Mouse (Mus musculus) stomach, postnatal 0 days (tissue): Measurements from ENCODE around the gene Scarb2. TPM values are rescaled to one million over a fixed set of nuclear protein-coding genes. Genes with fewer than 3 reads are reported as not detected.

Experiments
- ATAC-seq: fragments of 200-750 bp; cut with Nextera tagmentation; 2 replicates; pipeline ENCODE4 v1.8.0; 2017; ENCODE audit not compliant: low FRiP score, low TSS enrichment
- DNase-seq: peaks from one replicate; pipeline ENCODE4 v3.0.0-alpha.2; 2016; ENCODE audit warnings: low spot score
- H3K27ac ChIP-seq: fragments of 300-500 bp; sonication (generic); replicated peaks from 2 replicates; pipeline ENCODE4 v1.5.1; 2014; ENCODE audit warnings: mild to moderate bottlenecking, control low read depth
- H3K27me3 ChIP-seq: fragments of 300-500 bp; sonication (generic); 2 replicates; pipeline ENCODE4 v1.6.1; 2014; ENCODE audit warnings: low read length; ENCODE audit not compliant: control insufficient read depth, insufficient read depth
- H3K36me3 ChIP-seq: fragments of 300-500 bp; sonication (generic); 2 replicates; pipeline ENCODE4 v1.6.1; 2014; ENCODE audit warnings: low read length, mixed read lengths; ENCODE audit not compliant: control insufficient read depth, insufficient read depth
- H3K4me1 ChIP-seq: fragments of 300-500 bp; sonication (generic); replicated peaks from 2 replicates; pipeline ENCODE4 v1.6.1; 2014; ENCODE audit warnings: antibody characterized with exemption; ENCODE audit not compliant: control insufficient read depth, insufficient read depth
- H3K4me2 ChIP-seq: fragments of 300-500 bp; sonication (generic); replicated peaks from 2 replicates; pipeline ENCODE4 v1.6.1; 2014; ENCODE audit warnings: low read depth, mild to moderate bottlenecking, control low read depth, moderate library complexity
- H3K4me3 ChIP-seq: fragments of 300-500 bp; sonication (generic); 2 replicates; pipeline ENCODE4 v1.5.1; 2014; ENCODE audit warnings: low read depth, low read length, control low read depth
- H3K9ac ChIP-seq: fragments of 300-500 bp; sonication (generic); 2 replicates; pipeline ENCODE4 v1.6.1; 2014; ENCODE audit warnings: mild to moderate bottlenecking, low read length, control low read depth, mixed read lengths
- H3K9me3 ChIP-seq: fragments of 300-500 bp; sonication (generic); 2 replicates; pipeline ENCODE4 v1.6.1; 2016; ENCODE audit warnings: low read length; ENCODE audit not compliant: control insufficient read depth
- CTCF ChIP-seq: IDR thresholded peaks from 2 replicates; pipeline ENCODE4 v1.5.1; 2016; ENCODE audit warnings: antibody characterized with exemption, low read depth, mild to moderate bottlenecking, moderate library complexity
- EP300 ChIP-seq: optimal IDR thresholded peaks from 2 replicates; pipeline ENCODE3; 2016; ENCODE audit warnings: antibody characterized with exemption
- WGBS: fragments of 180-500 bp; shearing (Covaris S2); extraction: QIAGEN DNeasy Blood & Tissue Kit; methylation state at CpG from one replicate; pipeline ENCODE4 v1.1.7; 2014; 5-methylcytosine and 5-hydroxymethylcytosine counted together
- polyA plus RNA-seq: library from polyadenylated mRNA; unstranded; fragments of >200 nt; fragmentation: Nextera tagmentation; extraction: Ambion mirVana; gene quantifications from 2 replicates; pipeline ENCODE4 v1.2.1, GENCODE M21; 2015

The Scarb2 gene
- polyA plus RNA-seq, 1 experiment from 2014 or later, result 20.9 TPM

DNA sequence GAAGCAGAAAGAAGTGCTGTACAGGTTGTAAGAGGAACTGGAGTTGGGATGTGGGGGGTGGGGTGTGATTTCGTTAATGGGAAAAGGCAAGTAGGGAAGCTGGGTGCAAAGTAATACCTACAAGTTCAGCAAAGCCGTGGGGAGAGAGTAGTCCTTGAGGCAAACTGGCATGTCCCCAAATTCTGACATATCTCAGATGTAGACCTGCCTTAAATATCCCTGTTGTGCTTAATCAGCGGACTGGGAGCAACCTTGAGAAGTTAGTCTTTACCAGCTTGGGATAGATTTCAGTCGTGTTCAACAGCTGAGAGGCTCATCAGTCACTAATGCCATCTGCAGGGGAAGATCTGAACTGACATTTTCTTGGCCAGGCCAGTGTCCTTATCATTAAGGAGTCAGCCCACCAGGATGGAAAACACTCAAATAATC lies 318 bp downstream of the Scarb2 start:
- WGBS, result 25% methylated on average over 4 of the region's 4 CpGs
- Histone ChIP-seq H3K9me3 (no peaks in the 10 kb centered on the region), H3K4me2 (peak overlapping the region; percentile 70), H3K27ac (peak overlapping the region; percentile 100), H3K4me1 (peaks cover 6% of the 10 kb centered on the region), H3K36me3 (no peaks in the 10 kb centered on the region), H3K27me3 (no peaks in the 10 kb centered on the region), H3K9ac (peak overlapping the region; percentile 98; the same call in 1 of the 2 replicates), H3K4me3 (peak overlapping the region; percentile 97)
- DNase-seq (peak; percentile 31), ATAC-seq (no peak)
- TF ChIP-seq CTCF, result peak; percentile 65
- TF ChIP-seq EP300, result no peak

DNA sequence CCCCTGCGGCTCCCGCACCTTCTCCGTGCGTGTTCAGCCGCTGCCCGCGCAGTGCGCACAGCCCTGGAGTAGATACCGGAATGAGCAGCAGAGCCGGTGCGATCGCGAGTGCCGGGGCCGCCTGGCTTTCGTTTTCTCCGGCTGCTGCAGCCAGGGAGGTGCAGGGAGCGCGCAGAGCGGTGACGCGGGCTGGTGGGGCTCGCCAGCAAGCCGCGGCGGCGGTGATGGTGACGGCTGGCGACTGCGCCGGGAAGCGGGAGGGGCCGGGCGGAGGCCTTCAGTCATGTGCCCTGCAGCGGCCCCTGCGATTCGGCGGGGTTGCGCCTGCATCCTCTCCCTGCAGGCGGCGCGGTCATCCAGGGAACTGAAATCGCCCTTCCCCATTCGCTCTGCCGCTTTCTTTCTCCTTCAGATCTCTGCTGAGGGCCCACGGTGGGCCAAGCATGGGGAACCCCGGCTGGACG lies 1.2 kb downstream of the Scarb2 start:
- Histone ChIP-seq H3K9ac (peak overlapping the region; percentile 98), H3K4me2 (peak overlapping the region; percentile 70), H3K27ac (peak overlapping the region; percentile 100), H3K4me1 (peaks cover 9% of the 10 kb centered on the region), H3K36me3 (no peaks in the 10 kb centered on the region), H3K9me3 (no peaks in the 10 kb centered on the region), H3K27me3 (no peaks in the 10 kb centered on the region), H3K4me3 (peak overlapping the region; percentile 97)
- TF ChIP-seq EP300 (no peak), CTCF (peak; percentile 86)
- WGBS, result 0% methylated on average over 41 of the region's 48 CpGs
- peak; percentile 96 for ATAC-seq
- peak; percentile 98 for DNase-seq

DNA sequence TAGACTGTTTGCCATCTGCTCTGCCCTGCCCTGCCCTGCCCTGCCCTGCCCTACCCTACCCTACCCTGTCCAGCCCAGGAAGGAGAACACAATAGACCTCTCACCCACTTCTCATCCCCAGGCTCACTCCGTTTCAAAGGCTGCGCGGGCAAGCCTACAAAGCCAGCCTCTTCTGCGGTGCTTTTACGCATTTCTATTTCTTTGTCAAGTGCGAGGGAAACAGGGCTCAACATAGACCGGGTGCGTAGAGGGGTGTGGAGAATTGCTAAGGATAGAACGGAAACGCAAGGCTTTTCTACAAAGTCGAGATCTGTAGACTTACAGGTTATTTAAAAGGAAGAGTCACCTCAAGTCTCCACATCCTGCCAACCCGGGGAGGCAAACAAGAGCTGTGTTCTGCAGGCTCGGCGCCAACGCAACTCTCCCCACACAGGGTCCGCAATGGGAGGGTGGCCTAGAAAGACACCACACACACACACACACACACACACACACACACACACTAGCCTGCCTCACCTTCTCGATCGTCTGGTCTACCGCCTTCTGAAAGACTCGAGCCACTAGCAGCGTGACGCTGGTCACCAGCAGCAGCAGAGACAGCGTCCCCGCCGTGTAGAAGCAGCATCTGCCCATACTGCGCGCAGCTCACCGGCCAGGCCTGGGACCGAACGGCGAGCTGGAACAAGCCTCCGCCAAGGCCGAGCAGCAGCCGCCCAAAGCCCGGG lies 1.8 kb downstream of the Scarb2 start:
- TF ChIP-seq EP300 (no peak), CTCF (no peak)
- no peaks in the 10 kb centered on the region for H3K9me3 ChIP-seq
- peak; percentile 89 for ATAC-seq
- WGBS, result 0% methylated on average over 35 of the region's 35 CpGs
- no peaks in the 10 kb centered on the region for H3K36me3 ChIP-seq
- H3K4me3 ChIP-seq, result peak overlapping the region; percentile 97
- no peaks in the 10 kb centered on the region for H3K27me3 ChIP-seq
- H3K9ac ChIP-seq, result peak overlapping the region; percentile 98
- peaks cover 9% of the 10 kb centered on the region for H3K4me1 ChIP-seq
- peak; percentile 85 for DNase-seq
- H3K4me2 ChIP-seq, result peak overlapping the region; percentile 70
- peak overlapping the region; percentile 100 for H3K27ac ChIP-seq

DNA sequence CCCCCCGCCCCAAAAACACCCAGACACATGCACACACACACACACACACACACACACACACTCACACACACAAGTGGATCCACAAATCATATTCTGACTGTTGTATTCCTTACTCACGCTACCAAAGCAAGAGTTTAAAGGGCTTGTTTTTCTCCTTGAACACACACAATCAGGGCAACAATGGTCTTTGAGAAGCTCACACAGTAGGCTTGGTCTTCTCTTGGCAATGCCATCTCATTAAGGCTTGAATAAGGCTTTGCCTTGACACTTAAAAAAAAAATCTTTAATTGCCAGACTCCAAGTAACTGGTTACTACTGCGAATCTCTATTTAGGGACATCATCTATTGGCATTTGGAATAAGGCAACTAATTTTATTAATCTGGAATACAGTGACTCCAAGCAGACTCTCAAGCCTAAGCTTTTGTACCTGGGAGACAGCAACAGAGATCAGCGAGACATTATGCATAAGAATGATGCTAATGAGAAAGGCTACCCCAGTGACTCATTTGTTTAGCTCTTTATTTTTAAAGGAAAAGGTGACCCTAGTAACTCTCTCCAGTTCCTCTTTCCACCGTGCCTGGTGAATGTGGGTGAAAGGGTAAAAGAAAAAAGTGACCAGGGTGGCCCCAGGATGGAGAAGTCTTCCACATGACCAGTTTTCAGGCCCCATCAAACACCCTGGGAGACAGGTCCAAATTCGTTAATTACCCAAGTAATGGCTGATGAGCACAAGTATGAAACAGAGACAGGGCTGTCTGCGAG lies 2.6 kb downstream of the Scarb2 start:
- H3K9ac ChIP-seq, result peak overlapping the region; percentile 98
- H3K27ac ChIP-seq, result peak overlapping the region; percentile 100
- DNase-seq (no peak), ATAC-seq (peak; percentile 22)
- TF ChIP-seq CTCF, result no peak
- TF ChIP-seq EP300, result no peak
- H3K4me2 ChIP-seq, result peak overlapping the region; percentile 70
- H3K4me1 ChIP-seq, result peaks cover 11% of the 10 kb centered on the region
- peak overlapping the region; percentile 97 for H3K4me3 ChIP-seq
- no peaks in the 10 kb centered on the region for H3K36me3 ChIP-seq
- WGBS, result 39% methylated on average over 7 of the region's 7 CpGs
- H3K9me3 ChIP-seq, result no peaks in the 10 kb centered on the region
- H3K27me3 ChIP-seq, result no peaks in the 10 kb centered on the region

DNA sequence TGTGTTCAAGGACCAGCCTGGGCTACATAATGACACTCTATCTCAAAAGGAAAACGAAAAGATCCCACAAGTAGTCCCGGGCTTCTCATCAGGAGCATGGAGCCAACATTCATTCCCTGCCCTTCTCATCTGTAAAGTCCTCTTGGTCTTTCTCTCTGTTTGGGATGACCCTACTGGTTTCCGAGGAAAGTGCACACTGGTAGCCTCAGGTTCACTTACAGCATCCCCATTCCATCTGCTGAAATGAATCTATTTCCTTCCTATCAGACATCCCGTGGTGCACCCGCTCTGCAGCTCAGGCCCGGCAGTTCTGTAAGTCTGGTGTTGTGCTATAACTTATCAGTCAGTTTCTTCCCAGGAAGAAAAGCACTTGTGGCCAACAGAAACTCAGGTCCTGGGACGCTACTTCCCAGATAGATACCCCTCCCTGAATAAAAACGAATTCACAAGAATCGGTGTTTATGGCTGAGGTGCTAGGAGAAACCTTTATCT lies 3.2 kb downstream of the Scarb2 start:
- Histone ChIP-seq H3K4me1 (peaks cover 14% of the 10 kb centered on the region), H3K4me3 (peak overlapping the region; percentile 97), H3K9ac (peak overlapping the region; percentile 31), H3K9me3 (no peaks in the 10 kb centered on the region), H3K27ac (no peak overlapping the region), H3K4me2 (peak overlapping the region; percentile 70), H3K36me3 (no peaks in the 10 kb centered on the region), H3K27me3 (no peaks in the 10 kb centered on the region)
- TF ChIP-seq CTCF (peak; percentile 24; the same call in 1 of the 2 replicates), EP300 (no peak)
- ATAC-seq, result no peak
- WGBS, result 75% methylated on average over 9 of the region's 9 CpGs
- no peak for DNase-seq

DNA sequence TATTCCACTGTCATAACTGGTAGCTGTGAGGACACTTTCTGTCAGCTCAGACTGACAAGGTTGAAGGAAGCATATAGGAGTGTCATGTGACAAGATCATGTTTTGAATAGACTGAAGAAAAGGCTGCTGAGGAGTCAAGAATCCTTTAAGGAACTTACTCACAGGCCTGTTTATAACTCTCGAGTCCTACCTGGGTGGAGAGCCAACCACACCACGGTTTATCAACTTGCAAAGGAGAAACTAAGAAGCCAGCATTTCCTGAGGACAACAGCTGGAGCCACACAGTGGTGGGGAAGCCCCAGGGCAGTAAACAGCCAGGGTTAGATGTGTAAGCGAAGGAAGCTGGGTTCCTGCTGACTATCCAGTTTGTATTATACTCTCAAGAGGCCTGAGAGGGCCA lies 7.3 kb downstream of the Scarb2 start:
- H3K27ac ChIP-seq, result peak overlapping the region; percentile 77
- no peak for ATAC-seq
- 32% methylated on average over 3 of the region's 3 CpGs for WGBS

More for the DNA sequence above, 7.3 kb downstream of the Scarb2 start:
- H3K9ac ChIP-seq, result no peak overlapping the region
- H3K4me2 ChIP-seq, result no peak overlapping the region
- DNase-seq, result no peak
- H3K27me3 ChIP-seq, result no peaks in the 10 kb centered on the region
- H3K4me1 ChIP-seq, result peaks cover 11% of the 10 kb centered on the region; the same call in 1 of the 2 replicates
- TF ChIP-seq EP300 (no peak), CTCF (no peak)
- H3K36me3 ChIP-seq, result no peaks in the 10 kb centered on the region
- H3K4me3 ChIP-seq, result no peak overlapping the region
- H3K9me3 ChIP-seq, result no peaks in the 10 kb centered on the region
